Mouse (Mus musculus): ENCODE measurements around the gene Slc2a1. TPM values are rescaled to one million over a fixed set of nuclear protein-coding genes. Genes with fewer than 3 reads are reported as not detected.

Gene Slc2a1
- polyA plus RNA-seq, 1 experiment from 2014 or later = 273 TPM

- Histone ChIP-seq H3K4me1 (peaks cover 38% of the 10 kb centered on the region), H3K27ac (replicated peaks) (no peak overlapping the region), H3K4me3 (no peak overlapping the region), H3K27me3 (ENCODE audit: low read depth, poor library complexity, severe bottlenecking) (no peaks in the 10 kb centered on the region), H3K36me3 (no peaks in the 10 kb centered on the region), H3K9me3 (replicated peaks) (no peaks in the 10 kb centered on the region)
- WGBS = 94% methylated on average over 7 of the region's 7 CpGs
- no peak for DNase-seq (ENCODE audit: low spot score)
Measured at GRCm38 (mm10) chr4:119102350-119103126, 6.0 kb upstream of the Slc2a1 start.

GRCm38 (mm10) chr4:119104847-119105246 is 3.7 kb upstream of the Slc2a1 start:
- H3K4me1 ChIP-seq = peaks cover 43% of the 10 kb centered on the region
- peak overlapping the region; percentile 88 for H3K27ac ChIP-seq (replicated peaks)
- H3K4me3 ChIP-seq = peak overlapping the region; percentile 56; the same call in 1 of the 2 replicates
- no peaks in the 10 kb centered on the region for H3K27me3 ChIP-seq (ENCODE audit: low read depth, poor library complexity, severe bottlenecking)
- no peak for DNase-seq (ENCODE audit: low spot score)
- H3K36me3 ChIP-seq = no peaks in the 10 kb centered on the region
- 31% methylated on average over 4 of the region's 4 CpGs for WGBS
- no peaks in the 10 kb centered on the region for H3K9me3 ChIP-seq (replicated peaks)

GRCm38 (mm10) chr4:119105704-119106103 is 2.8 kb upstream of the Slc2a1 start:
- Histone ChIP-seq H3K9me3 (replicated peaks) (no peaks in the 10 kb centered on the region), H3K27me3 (ENCODE audit: low read depth, poor library complexity, severe bottlenecking) (no peaks in the 10 kb centered on the region), H3K4me1 (peaks cover 52% of the 10 kb centered on the region), H3K4me3 (peak overlapping the region; percentile 56), H3K36me3 (peaks cover 3% of the 10 kb centered on the region; the same call in 1 of the 2 replicates), H3K27ac (replicated peaks) (peak overlapping the region; percentile 88)
- WGBS = under 1% methylated on average over 18 of the region's 18 CpGs
- peak; percentile 71 for DNase-seq (ENCODE audit: low spot score)

GRCm38 (mm10) chr4:119107867-119108266 is 644 bp upstream of the Slc2a1 start:
- DNase-seq (ENCODE audit: low spot score) = no peak
- Histone ChIP-seq H3K27ac (replicated peaks) (peak overlapping the region; percentile 98), H3K4me3 (peak overlapping the region; percentile 89), H3K36me3 (peaks cover 20% of the 10 kb centered on the region), H3K9me3 (replicated peaks) (no peaks in the 10 kb centered on the region), H3K4me1 (peaks cover 73% of the 10 kb centered on the region), H3K27me3 (ENCODE audit: low read depth, poor library complexity, severe bottlenecking) (no peaks in the 10 kb centered on the region)
- 79% methylated on average over 2 of the region's 2 CpGs for WGBS

- DNase-seq (ENCODE audit: low spot score) = no peak
- peaks cover 38% of the 10 kb centered on the region for H3K36me3 ChIP-seq
- H3K4me3 ChIP-seq = peak overlapping the region; percentile 89
- 5% methylated on average over 11 of the region's 11 CpGs for WGBS
- peak overlapping the region; percentile 98 for H3K27ac ChIP-seq (replicated peaks)
- no peaks in the 10 kb centered on the region for H3K27me3 ChIP-seq (ENCODE audit: low read depth, poor library complexity, severe bottlenecking)
- H3K4me1 ChIP-seq = peaks cover 88% of the 10 kb centered on the region
- H3K9me3 ChIP-seq (replicated peaks) = no peaks in the 10 kb centered on the region
Measured at GRCm38 (mm10) chr4:119109640-119110039, 1.1 kb downstream of the Slc2a1 start.

- peaks cover 46% of the 10 kb centered on the region for H3K36me3 ChIP-seq
- no peaks in the 10 kb centered on the region for H3K27me3 ChIP-seq (ENCODE audit: low read depth, poor library complexity, severe bottlenecking)
- H3K27ac ChIP-seq (replicated peaks) = peak overlapping the region; percentile 98
- H3K4me3 ChIP-seq = peak overlapping the region; percentile 89
- WGBS = 7% methylated on average over 5 of the region's 5 CpGs
- no peaks in the 10 kb centered on the region for H3K9me3 ChIP-seq (replicated peaks)
- peaks cover 87% of the 10 kb centered on the region for H3K4me1 ChIP-seq
- no peak for DNase-seq (ENCODE audit: low spot score)
Measured at GRCm38 (mm10) chr4:119110512-119110911, 2.0 kb downstream of the Slc2a1 start.

- DNase-seq (ENCODE audit: low spot score) = no peak
- H3K9me3 ChIP-seq (replicated peaks) = no peaks in the 10 kb centered on the region
- H3K27me3 ChIP-seq (ENCODE audit: low read depth, poor library complexity, severe bottlenecking) = no peaks in the 10 kb centered on the region
- H3K36me3 ChIP-seq = peaks cover 55% of the 10 kb centered on the region
- peaks cover 87% of the 10 kb centered on the region for H3K4me1 ChIP-seq
- 56% methylated on average over 5 of the region's 5 CpGs for WGBS
- H3K4me3 ChIP-seq = peak overlapping the region; percentile 89
- 0 out of 2 replicates have a peak overlapping the region, but pooled peaks have one; percentile 70 for H3K27ac ChIP-seq (replicated peaks)
Measured at GRCm38 (mm10) chr4:119111410-119111809, 2.9 kb downstream of the Slc2a1 start.

- no peaks in the 10 kb centered on the region for H3K27me3 ChIP-seq (ENCODE audit: low read depth, poor library complexity, severe bottlenecking)
- 44% methylated on average over 2 of the region's 2 CpGs for WGBS
- H3K4me1 ChIP-seq = peaks cover 86% of the 10 kb centered on the region
- peaks cover 65% of the 10 kb centered on the region for H3K36me3 ChIP-seq
- no peak for DNase-seq (ENCODE audit: low spot score)
- peak overlapping the region; percentile 70 for H3K27ac ChIP-seq (replicated peaks)
- H3K9me3 ChIP-seq (replicated peaks) = no peaks in the 10 kb centered on the region
- peak overlapping the region; percentile 89 for H3K4me3 ChIP-seq
Measured at GRCm38 (mm10) chr4:119112256-119112885, 3.9 kb downstream of the Slc2a1 start.

GRCm38 (mm10) chr4:119115611-119116070 is 7.1 kb downstream of the Slc2a1 start:
- peaks cover 74% of the 10 kb centered on the region for H3K4me1 ChIP-seq
- peaks cover 93% of the 10 kb centered on the region for H3K36me3 ChIP-seq
- no peak overlapping the region for H3K4me3 ChIP-seq
- H3K9me3 ChIP-seq (replicated peaks) = no peaks in the 10 kb centered on the region
- 0 out of 2 replicates have a peak overlapping the region, but pooled peaks have one; percentile 11 for H3K27ac ChIP-seq (replicated peaks)
- H3K27me3 ChIP-seq (ENCODE audit: low read depth, poor library complexity, severe bottlenecking) = no peaks in the 10 kb centered on the region
- 54% methylated on average over 6 of the region's 6 CpGs for WGBS
- no peak for DNase-seq (ENCODE audit: low spot score)

- Histone ChIP-seq H3K27me3 (ENCODE audit: low read depth, poor library complexity, severe bottlenecking) (no peaks in the 10 kb centered on the region), H3K4me3 (no peak overlapping the region), H3K9me3 (replicated peaks) (no peaks in the 10 kb centered on the region), H3K36me3 (peaks cover 99% of the 10 kb centered on the region), H3K4me1 (peaks cover 73% of the 10 kb centered on the region), H3K27ac (replicated peaks) (no peak overlapping the region)
- no peak for DNase-seq (ENCODE audit: low spot score)
- 79% methylated on average over 1 of the region's 1 CpGs for WGBS
Measured at GRCm38 (mm10) chr4:119116336-119116735, 7.8 kb downstream of the Slc2a1 start.

- H3K27me3 ChIP-seq (ENCODE audit: low read depth, poor library complexity, severe bottlenecking) = no peaks in the 10 kb centered on the region
- peaks cover 99% of the 10 kb centered on the region for H3K36me3 ChIP-seq
- H3K4me3 ChIP-seq = no peak overlapping the region
- DNase-seq (ENCODE audit: low spot score) = no peak
- no peak overlapping the region for H3K27ac ChIP-seq (replicated peaks)
- 76% methylated on average over 5 of the region's 5 CpGs for WGBS
- no peaks in the 10 kb centered on the region for H3K9me3 ChIP-seq (replicated peaks)
- peaks cover 70% of the 10 kb centered on the region for H3K4me1 ChIP-seq
Measured at GRCm38 (mm10) chr4:119117571-119117970, 9.1 kb downstream of the Slc2a1 start.

GRCm38 (mm10) chr4:119118659-119119077 is 10.2 kb downstream of the Slc2a1 start:
- Histone ChIP-seq H3K27ac (replicated peaks) (no peak overlapping the region), H3K4me3 (no peak overlapping the region), H3K4me1 (peaks cover 66% of the 10 kb centered on the region), H3K27me3 (ENCODE audit: low read depth, poor library complexity, severe bottlenecking) (no peaks in the 10 kb centered on the region), H3K9me3 (replicated peaks) (no peaks in the 10 kb centered on the region), H3K36me3 (peaks cover 99% of the 10 kb centered on the region)
- no peak for DNase-seq (ENCODE audit: low spot score)
- 75% methylated on average over 4 of the region's 4 CpGs for WGBS

- H3K27me3 ChIP-seq (ENCODE audit: low read depth, poor library complexity, severe bottlenecking) = no peaks in the 10 kb centered on the region
- peaks cover 99% of the 10 kb centered on the region for H3K36me3 ChIP-seq
- H3K4me3 ChIP-seq = no peak overlapping the region
- peaks cover 66% of the 10 kb centered on the region for H3K4me1 ChIP-seq
- no peaks in the 10 kb centered on the region for H3K9me3 ChIP-seq (replicated peaks)
- no peak for DNase-seq (ENCODE audit: low spot score)
- H3K27ac ChIP-seq (replicated peaks) = no peak overlapping the region
- WGBS = 74% methylated on average over 5 of the region's 5 CpGs
Measured at GRCm38 (mm10) chr4:119119354-119119753, 10.8 kb downstream of the Slc2a1 start.

Data from midbrain, embryonic 10.5 days (tissue).